Mouse (Mus musculus) adipocyte (in vitro differentiated cells): ENCODE results near the gene Abca6.

Source experiments
- DNase-seq: peaks from one replicate; pipeline ENCODE4 v3.0.0-alpha.2; 2016; ENCODE audit warnings: low spot score

Abca6 gene

GRCm38 (mm10) chr11:110196561-110197306, 54.8 kb downstream of the Abca6 start:
- DNase-seq = no peak

- DNase-seq = no peak
Measured at GRCm38 (mm10) chr11:110195310-110195709, 56.3 kb downstream of the Abca6 start.

GRCm38 (mm10) chr11:110171212-110171611, 80.4 kb downstream of the Abca6 start:
- DNase-seq = no peak

- DNase-seq = peak; percentile 49
Measured at GRCm38 (mm10) chr11:110167459-110168251, 83.9 kb downstream of the Abca6 start, which contains the start of gene Abca9. TSS of gene Abca9 (minus strand) at chr11:110168196.

GRCm38 (mm10) chr11:110165822-110166221, 85.8 kb downstream of the Abca6 start:
- DNase-seq = no peak

GRCm38 (mm10) chr11:110165409-110165808, 86.2 kb downstream of the Abca6 start:
- no peak for DNase-seq

GRCm38 (mm10) chr11:110157059-110157458, 94.5 kb downstream of the Abca6 start:
- no peak for DNase-seq

GRCm38 (mm10) chr11:110155985-110156384, 95.6 kb downstream of the Abca6 start:
- no peak for DNase-seq

- no peak for DNase-seq
Measured at GRCm38 (mm10) chr11:110147640-110148039, 103.9 kb downstream of the Abca6 start.

GRCm38 (mm10) chr11:110145421-110145820, 106.2 kb downstream of the Abca6 start:
- DNase-seq = peak; percentile 4

- peak; percentile 45 for DNase-seq
Measured at GRCm38 (mm10) chr11:110130760-110131159, 120.8 kb downstream of the Abca6 start.
